Mouse (Mus musculus) liver, embryonic 13.5 days (tissue): ENCODE data around the gene Nos1. TPM values are rescaled to one million over a fixed set of nuclear protein-coding genes. Genes with fewer than 3 reads are reported as not detected.
A peak's percentile ranks its signal among the peaks of the same experiment; 100 is the strongest.

ENCODE experiments used
- ATAC-seq: fragments of 200-750 bp; cut with Nextera tagmentation; 2 replicates; pipeline ENCODE4 v1.8.0; 2017; ENCODE audit warnings: low read depth, mild to moderate bottlenecking, moderate number of reproducible peaks, moderate library complexity
- DNase-seq: peaks from one replicate; pipeline ENCODE4 v3.0.0; 2022
- H3K27ac ChIP-seq: fragments of 300-500 bp; sonication (generic); 2 replicates; pipeline ENCODE4 v1.5.1; 2015; ENCODE audit warnings: moderate library complexity, mild to moderate bottlenecking, inconsistent platforms
- H3K27me3 ChIP-seq: fragments of 300-500 bp; sonication (generic); 2 replicates; pipeline ENCODE4 v1.6.1; 2015; ENCODE audit warnings: mild to moderate bottlenecking, inconsistent platforms
- H3K36me3 ChIP-seq: fragments of 300-500 bp; sonication (generic); 2 replicates; pipeline ENCODE4 v1.6.1; 2015; ENCODE audit warnings: mild to moderate bottlenecking, inconsistent platforms
- H3K4me1 ChIP-seq: fragments of 300-500 bp; sonication (generic); replicated peaks from 2 replicates; pipeline ENCODE4 v1.6.1; 2015; ENCODE audit warnings: inconsistent platforms
- H3K4me2 ChIP-seq: fragments of 300-500 bp; sonication (generic); 2 replicates; pipeline ENCODE4 v1.6.1; 2015; ENCODE audit warnings: inconsistent platforms, mild to moderate bottlenecking, moderate library complexity
- H3K4me3 ChIP-seq: fragments of 300-500 bp; sonication (generic); replicated peaks from 2 replicates; pipeline ENCODE4 v1.5.1; 2015; ENCODE audit warnings: mild to moderate bottlenecking, inconsistent platforms
- H3K9ac ChIP-seq: fragments of 300-500 bp; sonication (generic); 2 replicates; pipeline ENCODE4 v1.6.1; 2015; ENCODE audit warnings: mild to moderate bottlenecking, inconsistent platforms
- H3K9me3 ChIP-seq: fragments of 300-500 bp; sonication (generic); replicated peaks from 2 replicates; pipeline ENCODE4 v1.6.1; 2016; ENCODE audit warnings: inconsistent platforms
- WGBS: fragments of 180-500 bp; shearing (Covaris S2); methylation state at CpG from one replicate; pipeline ENCODE4 v1.1.7; 2015; ENCODE audit not compliant: insufficient replicate concordance; 5-methylcytosine and 5-hydroxymethylcytosine counted together
- polyA plus RNA-seq: library from polyadenylated mRNA; unstranded; fragments of >200 nt; fragmentation: Nextera tagmentation; extraction: Ambion mirVana; gene quantifications from 2 replicates; pipeline ENCODE4 v1.2.1, GENCODE M21; 2015

Nos1 gene
- polyA plus RNA-seq, 1 experiment from 2014 or later = not detected

GRCm38 (mm10) chr5:117981943-117982342, 201.1 kb downstream of the Nos1 start:
- H3K4me1 ChIP-seq = peaks cover 53% of the 10 kb centered on the region
- ATAC-seq (no peak), DNase-seq (no peak)
- H3K27me3 ChIP-seq = 0 out of 2 replicates have a peak, but pooled peaks cover 3% of the 10 kb centered on the region
- WGBS = 80% methylated on average over 5 of the region's 5 CpGs
- no peak overlapping the region for H3K4me3 ChIP-seq
- H3K9me3 ChIP-seq = no peaks in the 10 kb centered on the region
- H3K36me3 ChIP-seq = peaks cover 62% of the 10 kb centered on the region
- H3K4me2 ChIP-seq = no peak overlapping the region
- no peak overlapping the region for H3K9ac ChIP-seq
- no peak overlapping the region for H3K27ac ChIP-seq

GRCm38 (mm10) chr5:117986327-117986726, 205.5 kb downstream of the Nos1 start:
- no peaks in the 10 kb centered on the region for H3K9me3 ChIP-seq
- no peak overlapping the region for H3K4me2 ChIP-seq
- H3K36me3 ChIP-seq = peaks cover 79% of the 10 kb centered on the region
- peaks cover 31% of the 10 kb centered on the region for H3K4me1 ChIP-seq
- peak overlapping the region; percentile 13 for H3K27ac ChIP-seq
- ATAC-seq = peak; percentile 41
- no peak for DNase-seq
- 72% methylated on average over 4 of the region's 4 CpGs for WGBS
- no peaks in the 10 kb centered on the region for H3K27me3 ChIP-seq
- H3K4me3 ChIP-seq = no peak overlapping the region
- H3K9ac ChIP-seq = no peak overlapping the region

- H3K27ac ChIP-seq = no peak overlapping the region
- peaks cover 79% of the 10 kb centered on the region for H3K36me3 ChIP-seq
- no peaks in the 10 kb centered on the region for H3K27me3 ChIP-seq
- DNase-seq = no peak
- peaks cover 29% of the 10 kb centered on the region for H3K4me1 ChIP-seq
- WGBS = 86% methylated on average over 3 of the region's 3 CpGs
- H3K4me3 ChIP-seq = no peak overlapping the region
- H3K9me3 ChIP-seq = no peaks in the 10 kb centered on the region
- ATAC-seq = no peak
- H3K4me2 ChIP-seq = no peak overlapping the region
- no peak overlapping the region for H3K9ac ChIP-seq
Observed at GRCm38 (mm10) chr5:117987891-117988290, 207.1 kb downstream of the Nos1 start.

- H3K36me3 ChIP-seq = peaks cover 75% of the 10 kb centered on the region
- H3K27ac ChIP-seq = no peak overlapping the region
- H3K9ac ChIP-seq = no peak overlapping the region
- 79% methylated on average over 9 of the region's 9 CpGs for WGBS
- H3K4me3 ChIP-seq = no peak overlapping the region
- peaks cover 29% of the 10 kb centered on the region for H3K4me1 ChIP-seq
- ATAC-seq (no peak), DNase-seq (no peak)
- no peaks in the 10 kb centered on the region for H3K9me3 ChIP-seq
- no peak overlapping the region for H3K4me2 ChIP-seq
- no peaks in the 10 kb centered on the region for H3K27me3 ChIP-seq
Observed at GRCm38 (mm10) chr5:117988367-117988766, 207.5 kb downstream of the Nos1 start.

- no peaks in the 10 kb centered on the region for H3K27me3 ChIP-seq
- H3K9ac ChIP-seq = no peak overlapping the region
- H3K4me2 ChIP-seq = no peak overlapping the region
- peaks cover 32% of the 10 kb centered on the region for H3K4me1 ChIP-seq
- peaks cover 80% of the 10 kb centered on the region for H3K36me3 ChIP-seq
- H3K4me3 ChIP-seq = no peak overlapping the region
- DNase-seq (no peak), ATAC-seq (no peak)
- 79% methylated on average over 6 of the region's 6 CpGs for WGBS
- no peaks in the 10 kb centered on the region for H3K9me3 ChIP-seq
- no peak overlapping the region for H3K27ac ChIP-seq
Observed at GRCm38 (mm10) chr5:117989773-117990172, 208.9 kb downstream of the Nos1 start.

- peaks cover 87% of the 10 kb centered on the region for H3K36me3 ChIP-seq
- WGBS = 71% methylated on average over 3 of the region's 3 CpGs
Observed at GRCm38 (mm10) chr5:117990957-117991356, 210.1 kb downstream of the Nos1 start.

GRCm38 (mm10) chr5:117993550-117993949, 212.7 kb downstream of the Nos1 start:
- DNase-seq = no peak
- no peak overlapping the region for H3K4me3 ChIP-seq
- H3K27me3 ChIP-seq = no peaks in the 10 kb centered on the region
- H3K9me3 ChIP-seq = no peaks in the 10 kb centered on the region
- H3K4me1 ChIP-seq = peaks cover 23% of the 10 kb centered on the region
- WGBS = 78% methylated on average over 6 of the region's 6 CpGs
- ATAC-seq = no peak
- H3K4me2 ChIP-seq = no peak overlapping the region
- peaks cover 90% of the 10 kb centered on the region for H3K36me3 ChIP-seq
- H3K9ac ChIP-seq = no peak overlapping the region
- no peak overlapping the region for H3K27ac ChIP-seq

More at GRCm38 (mm10) chr5:117990957-117991356, 210.1 kb downstream of the Nos1 start:
- Histone ChIP-seq H3K4me1 (peaks cover 20% of the 10 kb centered on the region), H3K9ac (no peak overlapping the region), H3K4me3 (no peak overlapping the region), H3K9me3 (no peaks in the 10 kb centered on the region), H3K4me2 (no peak overlapping the region), H3K27me3 (no peaks in the 10 kb centered on the region), H3K27ac (no peak overlapping the region)
- ATAC-seq = no peak
- DNase-seq = no peak

- Histone ChIP-seq H3K27me3 (no peaks in the 10 kb centered on the region), H3K27ac (no peak overlapping the region), H3K4me1 (peaks cover 16% of the 10 kb centered on the region), H3K9ac (no peak overlapping the region), H3K36me3 (peaks cover 84% of the 10 kb centered on the region), H3K9me3 (no peaks in the 10 kb centered on the region), H3K4me2 (no peak overlapping the region), H3K4me3 (no peak overlapping the region)
- no peak for DNase-seq
- WGBS = 79% methylated on average over 8 of the region's 8 CpGs
- ATAC-seq = no peak
Observed at GRCm38 (mm10) chr5:117995372-117995901, 214.6 kb downstream of the Nos1 start.

- Histone ChIP-seq H3K27ac (no peak overlapping the region), H3K4me3 (no peak overlapping the region), H3K4me1 (peaks cover 16% of the 10 kb centered on the region), H3K36me3 (peaks cover 84% of the 10 kb centered on the region), H3K9me3 (no peaks in the 10 kb centered on the region), H3K27me3 (no peaks in the 10 kb centered on the region), H3K4me2 (no peak overlapping the region), H3K9ac (no peak overlapping the region)
- DNase-seq = no peak
- no peak for ATAC-seq
- WGBS = 70% methylated on average over 6 of the region's 6 CpGs
Observed at GRCm38 (mm10) chr5:117995911-117996310, 215.1 kb downstream of the Nos1 start.

- DNase-seq = no peak
- no peak for ATAC-seq
- Histone ChIP-seq H3K9me3 (no peaks in the 10 kb centered on the region), H3K9ac (no peak overlapping the region), H3K36me3 (peaks cover 80% of the 10 kb centered on the region), H3K4me3 (no peak overlapping the region), H3K27ac (peak overlapping the region; percentile 23; the same call in 1 of the 2 replicates), H3K4me1 (peaks cover 16% of the 10 kb centered on the region), H3K4me2 (no peak overlapping the region), H3K27me3 (no peaks in the 10 kb centered on the region)
- WGBS = 73% methylated on average over 6 of the region's 6 CpGs
Observed at GRCm38 (mm10) chr5:117996581-117996980, 215.7 kb downstream of the Nos1 start.

GRCm38 (mm10) chr5:117997434-117997970, 216.7 kb downstream of the Nos1 start:
- ATAC-seq (peak; percentile 61), DNase-seq (no peak)
- Histone ChIP-seq H3K27me3 (no peaks in the 10 kb centered on the region), H3K27ac (no peak overlapping the region), H3K36me3 (peaks cover 80% of the 10 kb centered on the region), H3K4me3 (no peak overlapping the region), H3K4me2 (no peak overlapping the region), H3K9me3 (no peaks in the 10 kb centered on the region), H3K9ac (no peak overlapping the region), H3K4me1 (peaks cover 16% of the 10 kb centered on the region)
- WGBS = 67% methylated on average over 10 of the region's 10 CpGs

GRCm38 (mm10) chr5:117999061-117999460, 218.2 kb downstream of the Nos1 start:
- Histone ChIP-seq H3K9ac (no peak overlapping the region), H3K4me3 (no peak overlapping the region), H3K36me3 (peaks cover 86% of the 10 kb centered on the region), H3K27me3 (no peaks in the 10 kb centered on the region), H3K9me3 (no peaks in the 10 kb centered on the region), H3K4me1 (peaks cover 16% of the 10 kb centered on the region), H3K4me2 (no peak overlapping the region), H3K27ac (no peak overlapping the region)
- DNase-seq (no peak), ATAC-seq (no peak)
- 79% methylated on average over 7 of the region's 7 CpGs for WGBS
